Mouse (Mus musculus) lung, adult 2 months (tissue): ENCODE data around the gene Ropn1l.

Experiments used
- CTCF ChIP-seq: fragments of 200-500 bp; IDR thresholded peaks from 2 replicates; pipeline ENCODE4 v1.5.1; 2011; ENCODE audit warnings: mild to moderate bottlenecking, low read length, control low read depth; ENCODE audit not compliant: insufficient read depth
- POLR2A ChIP-seq: fragments of 200-500 bp; IDR thresholded peaks from 2 replicates; pipeline ENCODE4 v1.6.1; 2011; ENCODE audit warnings: low read depth, mild to moderate bottlenecking, control low read depth, low read length, borderline replicate concordance; ENCODE audit errors: extremely low read depth

- TF ChIP-seq CTCF (no peak), POLR2A (no peak)
Observed at GRCm38 (mm10) chr15:31494310-31494709, 40.8 kb upstream of the Ropn1l start.
